Mouse (Mus musculus) neural tube, embryonic 14.5 days (tissue): ENCODE results near the gene Rasd2. TPM values are rescaled to one million over a fixed set of nuclear protein-coding genes. Genes with fewer than 3 reads are reported as not detected.

Experiments used
- ATAC-seq: fragments of 200-750 bp; cut with Nextera tagmentation; 2 replicates; pipeline ENCODE4 v1.8.0; 2017; ENCODE audit warnings: low read depth, mild to moderate bottlenecking, moderate TSS enrichment, moderate library complexity
- H3K27ac ChIP-seq: fragments of 300-500 bp; sonication (generic); 2 replicates; pipeline ENCODE4 v1.5.1; 2014; ENCODE audit warnings: low read depth, mild to moderate bottlenecking, control low read depth, low read length, moderate library complexity, mixed read lengths
- H3K27me3 ChIP-seq: fragments of 300-500 bp; sonication (generic); 2 replicates; pipeline ENCODE4 v1.6.1; 2014; ENCODE audit warnings: low read length; ENCODE audit not compliant: control insufficient read depth, insufficient read depth
- H3K36me3 ChIP-seq: fragments of 300-500 bp; sonication (generic); 2 replicates; pipeline ENCODE4 v1.6.1; 2014; ENCODE audit warnings: low read length, mixed read lengths; ENCODE audit not compliant: control insufficient read depth, insufficient read depth
- H3K4me1 ChIP-seq: fragments of 300-500 bp; sonication (generic); 2 replicates; pipeline ENCODE4 v1.6.1; 2014; ENCODE audit warnings: low read length; ENCODE audit not compliant: control insufficient read depth, insufficient read depth
- H3K4me2 ChIP-seq: fragments of 300-500 bp; sonication (generic); 2 replicates; pipeline ENCODE4 v1.6.1; 2014; ENCODE audit warnings: mild to moderate bottlenecking, low read depth, low read length, control low read depth
- H3K4me3 ChIP-seq: fragments of 300-500 bp; sonication (generic); 2 replicates; pipeline ENCODE4 v1.5.1; 2014; ENCODE audit warnings: low read depth, low read length, control low read depth, mixed read lengths
- H3K9ac ChIP-seq: fragments of 300-500 bp; sonication (generic); replicated peaks from 2 replicates; pipeline ENCODE4 v1.6.1; 2014; ENCODE audit warnings: low read depth, mild to moderate bottlenecking, control low read depth, low read length, mixed read lengths
- H3K9me3 ChIP-seq: fragments of 300-500 bp; sonication (generic); 2 replicates; pipeline ENCODE4 v1.6.1; 2016; ENCODE audit warnings: low read length; ENCODE audit not compliant: control insufficient read depth
- WGBS: fragments of 180-500 bp; shearing (Covaris S2); extraction: QIAGEN DNeasy Blood & Tissue Kit; methylation state at CpG from one replicate; pipeline ENCODE4 v1.1.7; 2014; 5-methylcytosine and 5-hydroxymethylcytosine counted together
- polyA plus RNA-seq: library from polyadenylated mRNA; unstranded; fragments of >200 nt; fragmentation: Nextera tagmentation; extraction: Ambion mirVana; gene quantifications from 2 replicates; pipeline ENCODE4 v1.2.1, GENCODE M21; 2014

The Rasd2 gene
- polyA plus RNA-seq: 3.1 TPM in 2 replicates

- Histone ChIP-seq H3K4me2 (peak within 1 kb of the TSS; percentile 94), H3K36me3 (no peaks in the 10 kb centered on the region), H3K4me3 (peak within 1 kb of the TSS; percentile 45), H3K27me3 (peaks cover 26% of the 10 kb centered on the region), H3K9me3 (no peaks in the 10 kb centered on the region), H3K4me1 (peaks cover 6% of the 10 kb centered on the region; the same call in 1 of the 2 replicates), H3K9ac (peak within 1 kb of the TSS; percentile 54), H3K27ac (no peak within 1 kb of the TSS)
- under 1% methylated on average over 38 of the region's 42 CpGs for WGBS
- peak; percentile 12 for ATAC-seq
These were observed at the start of gene Rasd2 for GRCm38 (mm10) chr8:75213686-75214085. Rasd2 (plus strand) TSS chr8:75213944.

- Histone ChIP-seq H3K36me3 (no peaks in the 10 kb centered on the region), H3K27ac (no peak overlapping the region), H3K27me3 (no peaks in the 10 kb centered on the region), H3K4me2 (no peak overlapping the region), H3K4me3 (no peak overlapping the region), H3K9me3 (no peaks in the 10 kb centered on the region), H3K9ac (no peak overlapping the region), H3K4me1 (no peaks in the 10 kb centered on the region)
- 68% methylated on average over 5 of the region's 5 CpGs for WGBS
- ATAC-seq: peak; percentile 82
These were observed 44.4 kb upstream of the Rasd2 start for GRCm38 (mm10) chr8:75169363-75169762.

GRCm38 (mm10) chr8:75172009-75172685, 41.6 kb upstream of the Rasd2 start:
- WGBS: 83% methylated on average over 6 of the region's 6 CpGs

GRCm38 (mm10) chr8:75193022-75193421, 20.7 kb upstream of the Rasd2 start:
- Histone ChIP-seq H3K9me3 (no peaks in the 10 kb centered on the region), H3K4me3 (no peak overlapping the region), H3K27ac (no peak overlapping the region), H3K9ac (no peak overlapping the region), H3K36me3 (no peaks in the 10 kb centered on the region), H3K4me2 (no peak overlapping the region), H3K27me3 (no peaks in the 10 kb centered on the region), H3K4me1 (no peaks in the 10 kb centered on the region)
- 75% methylated on average over 3 of the region's 3 CpGs for WGBS
- ATAC-seq: no peak

More at GRCm38 (mm10) chr8:75172009-75172685, 41.6 kb upstream of the Rasd2 start:
- no peak for ATAC-seq
- no peak overlapping the region for H3K4me3 ChIP-seq
- H3K4me1 ChIP-seq: no peaks in the 10 kb centered on the region
- H3K9me3 ChIP-seq: no peaks in the 10 kb centered on the region
- no peak overlapping the region for H3K4me2 ChIP-seq
- no peaks in the 10 kb centered on the region for H3K27me3 ChIP-seq
- no peaks in the 10 kb centered on the region for H3K36me3 ChIP-seq
- no peak overlapping the region for H3K9ac ChIP-seq
- no peak overlapping the region for H3K27ac ChIP-seq

- no peak overlapping the region for H3K9ac ChIP-seq
- peak; percentile 42; the same call in 1 of the 2 replicates for ATAC-seq
- no peak overlapping the region for H3K4me3 ChIP-seq
- H3K9me3 ChIP-seq: no peaks in the 10 kb centered on the region
- no peak overlapping the region for H3K27ac ChIP-seq
- WGBS: 43% methylated on average over 4 of the region's 4 CpGs
- H3K36me3 ChIP-seq: no peaks in the 10 kb centered on the region
- H3K27me3 ChIP-seq: no peaks in the 10 kb centered on the region
- H3K4me1 ChIP-seq: no peaks in the 10 kb centered on the region
- no peak overlapping the region for H3K4me2 ChIP-seq
These were observed 19.2 kb upstream of the Rasd2 start for GRCm38 (mm10) chr8:75194473-75195071.

GRCm38 (mm10) chr8:75197170-75197569, 16.6 kb upstream of the Rasd2 start:
- no peaks in the 10 kb centered on the region for H3K36me3 ChIP-seq
- no peak overlapping the region for H3K4me3 ChIP-seq
- ATAC-seq: no peak
- no peak overlapping the region for H3K9ac ChIP-seq
- 82% methylated on average over 3 of the region's 3 CpGs for WGBS
- no peaks in the 10 kb centered on the region for H3K9me3 ChIP-seq
- H3K4me2 ChIP-seq: no peak overlapping the region
- H3K4me1 ChIP-seq: no peaks in the 10 kb centered on the region
- H3K27ac ChIP-seq: no peak overlapping the region
- no peaks in the 10 kb centered on the region for H3K27me3 ChIP-seq

- Histone ChIP-seq H3K36me3 (no peaks in the 10 kb centered on the region), H3K4me1 (no peaks in the 10 kb centered on the region), H3K9ac (no peak overlapping the region), H3K4me3 (no peak overlapping the region), H3K27me3 (no peaks in the 10 kb centered on the region), H3K4me2 (no peak overlapping the region), H3K27ac (no peak overlapping the region), H3K9me3 (no peaks in the 10 kb centered on the region)
- no peak for ATAC-seq
- WGBS: 71% methylated on average over 4 of the region's 4 CpGs
These were observed 15.9 kb upstream of the Rasd2 start for GRCm38 (mm10) chr8:75197862-75198261.

- no peak overlapping the region for H3K27ac ChIP-seq
- H3K4me2 ChIP-seq: no peak overlapping the region
- no peaks in the 10 kb centered on the region for H3K4me1 ChIP-seq
- H3K9me3 ChIP-seq: no peaks in the 10 kb centered on the region
- ATAC-seq: no peak
- H3K9ac ChIP-seq: no peak overlapping the region
- H3K4me3 ChIP-seq: no peak overlapping the region
- H3K36me3 ChIP-seq: no peaks in the 10 kb centered on the region
- H3K27me3 ChIP-seq: no peaks in the 10 kb centered on the region
These were observed 15.4 kb upstream of the Rasd2 start for GRCm38 (mm10) chr8:75198300-75198699.

- Histone ChIP-seq H3K4me3 (no peak overlapping the region), H3K9ac (no peak overlapping the region), H3K27ac (no peak overlapping the region), H3K9me3 (no peaks in the 10 kb centered on the region), H3K27me3 (no peaks in the 10 kb centered on the region), H3K36me3 (no peaks in the 10 kb centered on the region), H3K4me1 (no peaks in the 10 kb centered on the region), H3K4me2 (no peak overlapping the region)
- WGBS: 78% methylated on average over 5 of the region's 5 CpGs
- ATAC-seq: peak; percentile 36
These were observed 14.6 kb upstream of the Rasd2 start for GRCm38 (mm10) chr8:75198988-75199765.
